Mouse (Mus musculus) olfactory bulb, adult 2 months (tissue): ENCODE measurements around the gene Abca13.

Source experiments
- CTCF ChIP-seq: fragments of 200-500 bp; IDR thresholded peaks from 2 replicates; pipeline ENCODE4 v1.5.1; 2012; ENCODE audit warnings: low read depth, mild to moderate bottlenecking, low read length, moderate library complexity; ENCODE audit not compliant: insufficient read depth
- POLR2A ChIP-seq: fragments of 200-500 bp; IDR thresholded peaks from 2 replicates; pipeline ENCODE4 v1.6.1; 2012; ENCODE audit warnings: mild to moderate bottlenecking, low read depth, low read length, moderate library complexity; ENCODE audit not compliant: insufficient read depth

DNA sequence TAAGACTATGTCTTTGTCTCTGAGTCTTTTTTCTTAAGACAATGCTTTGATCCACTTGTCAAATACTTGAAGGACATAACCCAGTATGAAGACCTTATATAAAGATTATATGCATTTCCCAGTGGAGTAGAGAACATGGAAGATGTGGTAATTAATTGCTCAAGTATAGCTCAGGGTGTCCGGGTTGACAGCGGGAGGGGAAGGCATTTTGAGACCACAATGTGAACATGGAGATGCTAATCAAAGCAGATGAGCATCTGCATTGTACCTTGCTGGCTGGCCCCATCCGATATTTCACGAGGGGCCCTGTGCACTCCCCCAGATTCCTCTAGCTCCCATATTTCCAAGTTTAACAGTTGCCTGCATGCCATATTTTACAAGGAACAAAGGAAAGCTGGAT is 383.2 kb downstream of the Abca13 start:
- TF ChIP-seq CTCF (no peak), POLR2A (no peak)
